Mouse (Mus musculus): ENCODE measurements around the gene Wdr25.

DNA sequence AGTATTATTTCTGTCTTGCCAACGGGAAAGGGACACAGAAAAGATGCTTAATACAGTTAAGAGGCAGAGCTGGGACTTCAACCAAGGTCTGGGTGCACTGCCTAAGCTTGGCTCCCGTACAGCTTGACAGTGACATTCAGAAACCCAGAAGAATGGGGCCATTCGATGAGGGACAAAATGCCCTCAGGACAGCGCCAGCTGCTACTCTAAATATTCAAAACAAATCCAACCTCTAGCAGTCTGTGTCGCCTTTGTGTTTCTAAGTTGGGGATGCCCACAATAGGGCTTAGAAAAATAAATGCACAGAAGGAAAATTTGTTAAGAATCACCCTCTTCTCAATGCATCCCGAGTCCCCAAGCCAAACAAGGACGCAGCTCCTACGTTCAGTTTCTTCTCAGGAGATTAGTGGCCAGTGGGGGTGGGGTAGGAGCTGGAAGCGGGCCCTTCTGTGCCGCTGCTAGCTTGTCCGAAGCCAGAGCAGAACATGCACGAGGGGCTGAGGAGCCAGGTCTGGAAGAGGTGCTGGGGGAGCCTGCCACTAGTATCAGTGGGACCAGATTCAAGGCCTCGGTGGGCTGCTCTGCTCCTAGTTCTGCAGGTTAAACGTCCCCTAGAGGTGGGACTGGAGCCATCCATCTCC is 144.9 kb downstream of the Wdr25 start:
- TF ChIP-seq CTCF (IDR thresholded peaks at IDR 0.05; ENCODE audit: low read depth, low read length) (no peak), POLR2A (IDR thresholded peaks at IDR 0.05; ENCODE audit: extremely low read depth, insufficient read depth, low read length) (no peak)

All from liver, adult 2 months (tissue).